Mouse (Mus musculus): ENCODE measurements around the gene Pde4a.
"Not testable (repeated sequence)": the region's sequence is repeated elsewhere in the genome, so short reads cannot be mapped to it uniquely, and the experiment has no call there.

Pde4a gene

GRCm38 (mm10) chr9:21220490-21221382, 55.2 kb downstream of the Pde4a start:
- DNase-seq = peak; percentile 94

GRCm38 (mm10) chr9:21221383-21221929, 55.9 kb downstream of the Pde4a start:
- DNase-seq = peak; percentile 40

GRCm38 (mm10) chr9:21223490-21223889, 58.0 kb downstream of the Pde4a start:
- DNase-seq = not testable (repeated sequence)

GRCm38 (mm10) chr9:21223906-21224305, 58.4 kb downstream of the Pde4a start:
- DNase-seq = no peak

- peak; percentile 67 for DNase-seq
Measured at GRCm38 (mm10) chr9:21224576-21225414, 59.3 kb downstream of the Pde4a start.

- DNase-seq = no peak
Measured at GRCm38 (mm10) chr9:21225415-21225758, 59.9 kb downstream of the Pde4a start.

- DNase-seq = no peak
Measured at GRCm38 (mm10) chr9:21227342-21227741, 61.8 kb downstream of the Pde4a start.

- no peak for DNase-seq
Measured at GRCm38 (mm10) chr9:21231551-21231950, 66.0 kb downstream of the Pde4a start.

- no peak for DNase-seq
Measured at GRCm38 (mm10) chr9:21232867-21233266, 67.4 kb downstream of the Pde4a start.

GRCm38 (mm10) chr9:21233366-21233765, 67.9 kb downstream of the Pde4a start:
- no peak for DNase-seq

GRCm38 (mm10) chr9:21233805-21234204, 68.3 kb downstream of the Pde4a start:
- DNase-seq = no peak

- no peak for DNase-seq
Measured at GRCm38 (mm10) chr9:21235341-21235740, 69.8 kb downstream of the Pde4a start.

- no peak for DNase-seq
Measured at GRCm38 (mm10) chr9:21236991-21237367, 71.5 kb downstream of the Pde4a start.

- peak; percentile 44 for DNase-seq
Measured at GRCm38 (mm10) chr9:21237368-21238003, 72.0 kb downstream of the Pde4a start.

- peak; percentile 35 for DNase-seq
Measured at GRCm38 (mm10) chr9:21238004-21238732, 72.7 kb downstream of the Pde4a start.

GRCm38 (mm10) chr9:21238733-21239464, 73.4 kb downstream of the Pde4a start, which contains the start of gene Keap1:
TSS of gene Keap1 (minus strand) at chr9:21239361.
- peak; percentile 91 for DNase-seq

- DNase-seq = no peak
Measured at GRCm38 (mm10) chr9:21239465-21239848, 73.9 kb downstream of the Pde4a start.

- DNase-seq = peak; percentile 90
Measured at GRCm38 (mm10) chr9:21241343-21241742, 75.8 kb downstream of the Pde4a start.

- no peak for DNase-seq
Measured at GRCm38 (mm10) chr9:21243826-21244427, 78.4 kb downstream of the Pde4a start.

- DNase-seq = peak; percentile 46
Measured at GRCm38 (mm10) chr9:21244428-21245112, 79.1 kb downstream of the Pde4a start.

All from kidney, postnatal 10 days (tissue).